Mouse (Mus musculus) lung, postnatal 0 days (tissue): ENCODE data around the gene Stk35. TPM values are rescaled to one million over a fixed set of nuclear protein-coding genes. Genes with fewer than 3 reads are reported as not detected.

ENCODE experiments used
- ATAC-seq: fragments of 200-750 bp; cut with Nextera tagmentation; 2 replicates; pipeline ENCODE4 v1.8.0; 2017; ENCODE audit warnings: moderate library complexity
- DNase-seq: peaks from one replicate; pipeline ENCODE4 v3.0.0-alpha.2; 2016; ENCODE audit warnings: low spot score
- H3K27ac ChIP-seq: fragments of 300-500 bp; sonication (generic); 2 replicates; pipeline ENCODE4 v1.5.1; 2014; ENCODE audit warnings: antibody characterized with exemption, mild to moderate bottlenecking, low read length, mixed read lengths
- H3K27me3 ChIP-seq: fragments of 300-500 bp; sonication (generic); replicated peaks from 2 replicates; pipeline ENCODE4 v1.6.1; 2014; ENCODE audit warnings: low read length, mixed read lengths; ENCODE audit not compliant: insufficient read depth
- H3K36me3 ChIP-seq: fragments of 300-500 bp; sonication (generic); 2 replicates; pipeline ENCODE4 v1.6.1; 2014; ENCODE audit warnings: low read length, mixed read lengths; ENCODE audit not compliant: insufficient read depth
- H3K4me1 ChIP-seq: fragments of 300-500 bp; sonication (generic); 2 replicates; pipeline ENCODE4 v1.6.1; 2014; ENCODE audit warnings: antibody characterized with exemption, low read depth, low read length, mixed read lengths; ENCODE audit not compliant: insufficient read depth
- H3K4me2 ChIP-seq: fragments of 300-500 bp; sonication (generic); replicated peaks from 2 replicates; pipeline ENCODE4 v1.6.1; 2014; ENCODE audit warnings: low read depth, mild to moderate bottlenecking, low read length, moderate library complexity, mixed read lengths
- H3K4me3 ChIP-seq: fragments of 300-500 bp; sonication (generic); 2 replicates; pipeline ENCODE4 v1.5.1; 2014; ENCODE audit warnings: low read depth, low read length
- H3K9ac ChIP-seq: fragments of 300-500 bp; sonication (generic); replicated peaks from 2 replicates; pipeline ENCODE4 v1.6.1; 2014; ENCODE audit warnings: low read depth, mild to moderate bottlenecking
- H3K9me3 ChIP-seq: fragments of 300-500 bp; sonication (generic); 2 replicates; pipeline ENCODE4 v1.6.1; 2016; ENCODE audit warnings: low read length, mixed read lengths
- CTCF ChIP-seq: IDR thresholded peaks from 2 replicates; pipeline ENCODE4 v1.5.1; 2016; ENCODE audit warnings: antibody characterized with exemption, mild to moderate bottlenecking
- EP300 ChIP-seq: IDR thresholded peaks from 2 replicates; pipeline ENCODE4 v1.6.1; 2016; ENCODE audit warnings: antibody characterized with exemption, mild to moderate bottlenecking, control low read depth
- WGBS: fragments of 180-500 bp; shearing (Covaris S2); extraction: QIAGEN DNeasy Blood & Tissue Kit; methylation state at CpG from one replicate; pipeline ENCODE4 v1.1.7; 2014; 5-methylcytosine and 5-hydroxymethylcytosine counted together
- polyA plus RNA-seq: library from polyadenylated mRNA; unstranded; fragments of >200 nt; fragmentation: Nextera tagmentation; extraction: Ambion mirVana; gene quantifications from 2 replicates; pipeline ENCODE4 v1.2.1, GENCODE M21; 2015

Gene Stk35
- polyA plus RNA-seq, 1 experiment from 2014 or later = 5.4 TPM

DNA sequence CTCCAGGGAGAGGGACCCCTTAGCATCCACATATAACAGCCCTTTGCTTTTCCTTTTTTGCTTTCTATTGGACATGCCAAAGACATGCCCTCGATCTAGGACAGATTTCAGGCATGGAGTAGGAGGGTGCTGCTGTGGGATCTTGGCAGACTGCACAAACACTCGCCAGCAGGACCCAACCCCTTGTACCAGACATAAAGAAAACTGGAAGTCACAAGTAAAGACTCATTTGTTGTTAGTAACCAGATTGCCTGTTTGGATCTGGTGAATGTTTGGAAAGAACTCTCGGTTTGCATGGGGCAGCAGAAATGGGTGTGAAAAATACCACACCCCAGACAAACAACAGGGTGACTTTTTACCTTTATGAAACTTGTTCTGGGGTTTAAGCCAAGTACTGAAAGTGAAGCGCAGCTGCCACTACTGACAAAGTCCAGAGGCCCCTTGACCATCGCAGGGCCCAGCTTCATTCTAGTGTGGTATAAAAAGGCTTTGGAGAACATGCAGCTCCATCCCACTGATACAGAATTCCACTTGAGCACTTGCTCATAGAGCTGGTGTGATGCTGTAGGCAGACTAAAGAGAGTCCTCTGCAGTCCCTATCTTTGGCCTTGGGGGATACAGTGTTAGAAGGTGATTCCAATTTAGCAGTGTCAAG lies 17.4 kb downstream of the Stk35 start:
- H3K4me3 ChIP-seq = no peak overlapping the region
- no peak for TF ChIP-seq CTCF
- no peak overlapping the region for H3K9ac ChIP-seq
- H3K4me1 ChIP-seq = peaks cover 10% of the 10 kb centered on the region; the same call in 1 of the 2 replicates
- peak; percentile 23 for DNase-seq
- no peaks in the 10 kb centered on the region for H3K9me3 ChIP-seq
- no peaks in the 10 kb centered on the region for H3K27me3 ChIP-seq
- 0 out of 2 replicates have a peak, but pooled peaks cover under 1% of the 10 kb centered on the region for H3K36me3 ChIP-seq
- no peak overlapping the region for H3K27ac ChIP-seq
- ATAC-seq = 0 out of 2 replicates have a peak, but pooled peaks have one; percentile 22
- H3K4me2 ChIP-seq = no peak overlapping the region
- 70% methylated on average over 5 of the region's 5 CpGs for WGBS

DNA sequence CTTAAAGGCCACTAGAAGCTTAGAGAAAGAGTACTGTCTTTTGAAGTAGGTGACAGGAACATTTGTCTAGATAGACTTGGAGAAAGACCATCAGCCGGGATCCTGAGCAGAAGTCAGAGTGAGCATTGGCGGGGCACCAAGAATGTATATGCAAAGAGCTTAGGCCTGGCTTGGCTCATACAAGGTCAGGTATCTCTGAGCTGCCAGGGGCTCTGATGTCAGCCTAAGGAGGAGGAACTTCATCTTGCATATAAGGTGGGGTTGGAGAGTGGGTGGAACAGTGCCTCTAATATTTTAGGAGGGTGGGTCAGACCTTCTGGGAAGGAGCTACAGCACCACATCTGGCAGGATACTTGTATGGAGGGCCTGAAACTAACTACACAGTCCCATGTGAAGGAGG lies 18.6 kb downstream of the Stk35 start:
- Histone ChIP-seq H3K4me3 (no peak overlapping the region), H3K9ac (no peak overlapping the region), H3K4me1 (peaks cover 10% of the 10 kb centered on the region; the same call in 1 of the 2 replicates), H3K36me3 (no peaks in the 10 kb centered on the region), H3K4me2 (no peak overlapping the region), H3K27me3 (no peaks in the 10 kb centered on the region), H3K9me3 (no peaks in the 10 kb centered on the region), H3K27ac (0 out of 2 replicates have a peak overlapping the region, but pooled peaks have one; percentile 9)
- ATAC-seq (0 out of 2 replicates have a peak, but pooled peaks have one; percentile 18), DNase-seq (peak; percentile 36)
- TF ChIP-seq EP300 (no peak), CTCF (no peak)
- WGBS = 73% methylated on average over 2 of the region's 2 CpGs

DNA sequence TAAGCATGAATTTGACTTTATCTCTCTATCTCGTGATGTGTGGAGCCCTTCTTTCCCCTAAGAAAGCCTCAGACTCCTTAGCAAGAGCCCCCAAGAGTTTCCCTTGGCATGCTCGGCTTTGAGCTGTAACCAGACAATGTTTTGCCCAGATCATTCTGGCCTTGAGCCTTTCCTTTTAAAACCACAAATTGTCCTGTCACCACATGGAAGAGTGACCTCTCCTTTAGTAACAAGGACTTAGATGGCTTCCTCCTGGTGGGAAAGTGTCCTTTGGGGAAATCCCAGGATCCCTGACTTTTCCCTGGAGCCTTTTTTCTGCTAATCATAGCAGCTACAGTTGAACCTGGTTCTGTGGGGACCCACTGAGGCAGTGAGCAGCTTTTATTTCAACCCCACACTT lies 19.2 kb downstream of the Stk35 start:
- ATAC-seq (no peak), DNase-seq (no peak)
- Histone ChIP-seq H3K4me1 (peaks cover 10% of the 10 kb centered on the region; the same call in 1 of the 2 replicates), H3K27ac (peak overlapping the region; percentile 34; the same call in 1 of the 2 replicates), H3K4me3 (no peak overlapping the region), H3K36me3 (no peaks in the 10 kb centered on the region; the same call in 1 of the 2 replicates), H3K9me3 (no peaks in the 10 kb centered on the region), H3K4me2 (no peak overlapping the region), H3K27me3 (no peaks in the 10 kb centered on the region), H3K9ac (no peak overlapping the region)
- TF ChIP-seq EP300 (no peak), CTCF (no peak)
- 67% methylated on average over 2 of the region's 2 CpGs for WGBS

DNA sequence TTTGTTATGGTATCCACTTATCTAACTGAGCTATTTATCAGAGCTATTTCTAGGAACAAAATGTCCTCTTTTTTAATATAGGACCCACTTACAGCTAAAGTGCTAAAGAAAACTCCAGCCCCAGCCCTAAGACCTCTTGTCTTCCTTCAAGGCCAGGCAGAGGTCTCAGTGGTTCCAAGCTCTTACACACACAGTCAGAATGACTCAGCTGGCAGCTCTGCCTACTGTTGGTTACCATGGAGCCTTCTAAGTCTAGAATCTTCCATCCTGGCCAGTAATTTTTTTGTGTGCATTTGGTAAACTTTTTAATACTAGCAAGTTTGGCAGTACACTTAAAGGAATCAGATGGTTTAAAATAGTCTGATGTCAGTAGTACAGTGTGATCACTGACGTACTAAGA lies 19.6 kb downstream of the Stk35 start:
- no peaks in the 10 kb centered on the region for H3K27me3 ChIP-seq
- H3K36me3 ChIP-seq = no peaks in the 10 kb centered on the region; the same call in 1 of the 2 replicates
- peaks cover 10% of the 10 kb centered on the region; the same call in 1 of the 2 replicates for H3K4me1 ChIP-seq
- H3K9me3 ChIP-seq = no peaks in the 10 kb centered on the region
- TF ChIP-seq EP300 (0 out of 2 replicates have a peak, but pooled peaks have one; percentile 7), CTCF (no peak)
- DNase-seq (peak; percentile 59), ATAC-seq (peak; percentile 68)
- no peak overlapping the region for H3K4me2 ChIP-seq
- H3K27ac ChIP-seq = no peak overlapping the region
- no peak overlapping the region for H3K4me3 ChIP-seq
- WGBS = 72% methylated on average over 1 of the region's 1 CpGs
- no peak overlapping the region for H3K9ac ChIP-seq

DNA sequence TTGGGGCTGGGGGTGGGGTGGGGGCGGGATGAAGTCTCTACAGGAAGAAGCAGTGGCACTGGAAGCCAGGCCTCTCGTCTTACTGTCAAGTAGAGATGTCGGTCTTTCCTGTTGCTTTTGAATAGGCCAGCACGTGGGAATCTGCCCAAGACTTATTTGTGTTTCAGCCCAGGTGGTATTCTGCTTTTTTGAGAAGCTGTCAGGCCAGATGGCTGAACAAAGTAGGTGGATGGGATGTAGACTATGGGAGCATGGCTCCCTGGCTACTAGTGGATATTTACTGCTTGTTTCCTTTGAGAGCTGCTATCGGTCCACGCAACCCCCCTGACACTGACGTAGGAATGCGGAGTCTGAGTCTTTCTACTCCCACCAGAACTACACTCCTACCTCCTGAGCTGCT lies 20.7 kb downstream of the Stk35 start:
- H3K27ac ChIP-seq = no peak overlapping the region
- no peak for DNase-seq
- H3K9me3 ChIP-seq = no peaks in the 10 kb centered on the region
- TF ChIP-seq EP300 (no peak), CTCF (no peak)
- no peaks in the 10 kb centered on the region; the same call in 1 of the 2 replicates for H3K36me3 ChIP-seq
- no peak overlapping the region for H3K4me3 ChIP-seq
- H3K27me3 ChIP-seq = no peaks in the 10 kb centered on the region
- WGBS = 61% methylated on average over 8 of the region's 8 CpGs
- no peak overlapping the region for H3K9ac ChIP-seq
- ATAC-seq = no peak
- peaks cover 8% of the 10 kb centered on the region; the same call in 1 of the 2 replicates for H3K4me1 ChIP-seq
- H3K4me2 ChIP-seq = no peak overlapping the region

DNA sequence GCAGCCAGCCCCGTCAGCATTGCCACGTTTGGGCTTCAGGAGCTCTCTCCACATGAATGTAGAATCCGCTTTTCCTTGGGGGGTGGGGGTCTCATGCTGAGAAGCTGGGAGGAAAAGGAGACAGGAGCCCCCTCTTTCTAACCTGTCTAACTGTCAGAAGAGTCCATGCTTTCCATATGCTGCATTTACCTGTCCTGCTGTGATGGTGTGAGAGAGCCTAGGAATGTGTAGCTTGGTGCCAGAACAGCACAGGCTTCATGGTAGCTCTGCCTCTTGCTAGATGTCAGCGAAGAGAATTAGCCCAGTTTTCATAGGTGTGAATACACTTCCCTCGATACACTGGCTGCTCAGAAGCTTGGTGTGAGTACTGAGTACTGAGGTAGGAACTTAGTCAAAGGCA lies 21.3 kb downstream of the Stk35 start:
- no peak overlapping the region for H3K9ac ChIP-seq
- H3K4me2 ChIP-seq = no peak overlapping the region
- TF ChIP-seq EP300 (no peak), CTCF (no peak)
- ATAC-seq (no peak), DNase-seq (no peak)
- H3K27ac ChIP-seq = no peak overlapping the region
- H3K9me3 ChIP-seq = no peaks in the 10 kb centered on the region
- peaks cover 6% of the 10 kb centered on the region; the same call in 1 of the 2 replicates for H3K4me1 ChIP-seq
- 94% methylated on average over 5 of the region's 5 CpGs for WGBS
- H3K27me3 ChIP-seq = no peaks in the 10 kb centered on the region
- no peak overlapping the region for H3K4me3 ChIP-seq
- H3K36me3 ChIP-seq = no peaks in the 10 kb centered on the region; the same call in 1 of the 2 replicates
